Mouse (Mus musculus) stomach, postnatal 0 days (tissue): ENCODE measurements around the gene Prkag2. TPM values are rescaled to one million over a fixed set of nuclear protein-coding genes. Genes with fewer than 3 reads are reported as not detected.

Experiments
- ATAC-seq: fragments of 200-750 bp; cut with Nextera tagmentation; 2 replicates; pipeline ENCODE4 v1.8.0; 2017; ENCODE audit not compliant: low FRiP score, low TSS enrichment
- DNase-seq: peaks from one replicate; pipeline ENCODE4 v3.0.0-alpha.2; 2016; ENCODE audit warnings: low spot score
- H3K27ac ChIP-seq: fragments of 300-500 bp; sonication (generic); replicated peaks from 2 replicates; pipeline ENCODE4 v1.5.1; 2014; ENCODE audit warnings: mild to moderate bottlenecking, control low read depth
- H3K27me3 ChIP-seq: fragments of 300-500 bp; sonication (generic); 2 replicates; pipeline ENCODE4 v1.6.1; 2014; ENCODE audit warnings: low read length; ENCODE audit not compliant: control insufficient read depth, insufficient read depth
- H3K36me3 ChIP-seq: fragments of 300-500 bp; sonication (generic); 2 replicates; pipeline ENCODE4 v1.6.1; 2014; ENCODE audit warnings: low read length, mixed read lengths; ENCODE audit not compliant: control insufficient read depth, insufficient read depth
- H3K4me1 ChIP-seq: fragments of 300-500 bp; sonication (generic); replicated peaks from 2 replicates; pipeline ENCODE4 v1.6.1; 2014; ENCODE audit warnings: antibody characterized with exemption; ENCODE audit not compliant: control insufficient read depth, insufficient read depth
- H3K4me2 ChIP-seq: fragments of 300-500 bp; sonication (generic); replicated peaks from 2 replicates; pipeline ENCODE4 v1.6.1; 2014; ENCODE audit warnings: low read depth, mild to moderate bottlenecking, control low read depth, moderate library complexity
- H3K4me3 ChIP-seq: fragments of 300-500 bp; sonication (generic); 2 replicates; pipeline ENCODE4 v1.5.1; 2014; ENCODE audit warnings: low read depth, low read length, control low read depth
- H3K9ac ChIP-seq: fragments of 300-500 bp; sonication (generic); 2 replicates; pipeline ENCODE4 v1.6.1; 2014; ENCODE audit warnings: mild to moderate bottlenecking, low read length, control low read depth, mixed read lengths
- H3K9me3 ChIP-seq: fragments of 300-500 bp; sonication (generic); 2 replicates; pipeline ENCODE4 v1.6.1; 2016; ENCODE audit warnings: low read length; ENCODE audit not compliant: control insufficient read depth
- CTCF ChIP-seq: IDR thresholded peaks from 2 replicates; pipeline ENCODE4 v1.5.1; 2016; ENCODE audit warnings: antibody characterized with exemption, low read depth, mild to moderate bottlenecking, moderate library complexity
- EP300 ChIP-seq: optimal IDR thresholded peaks from 2 replicates; pipeline ENCODE3; 2016; ENCODE audit warnings: antibody characterized with exemption
- WGBS: fragments of 180-500 bp; shearing (Covaris S2); extraction: QIAGEN DNeasy Blood & Tissue Kit; methylation state at CpG from one replicate; pipeline ENCODE4 v1.1.7; 2014; 5-methylcytosine and 5-hydroxymethylcytosine counted together
- polyA plus RNA-seq: library from polyadenylated mRNA; unstranded; fragments of >200 nt; fragmentation: Nextera tagmentation; extraction: Ambion mirVana; gene quantifications from 2 replicates; pipeline ENCODE4 v1.2.1, GENCODE M21; 2015

The Prkag2 gene
- polyA plus RNA-seq, 1 experiment from 2014 or later, result 33.9 TPM

DNA sequence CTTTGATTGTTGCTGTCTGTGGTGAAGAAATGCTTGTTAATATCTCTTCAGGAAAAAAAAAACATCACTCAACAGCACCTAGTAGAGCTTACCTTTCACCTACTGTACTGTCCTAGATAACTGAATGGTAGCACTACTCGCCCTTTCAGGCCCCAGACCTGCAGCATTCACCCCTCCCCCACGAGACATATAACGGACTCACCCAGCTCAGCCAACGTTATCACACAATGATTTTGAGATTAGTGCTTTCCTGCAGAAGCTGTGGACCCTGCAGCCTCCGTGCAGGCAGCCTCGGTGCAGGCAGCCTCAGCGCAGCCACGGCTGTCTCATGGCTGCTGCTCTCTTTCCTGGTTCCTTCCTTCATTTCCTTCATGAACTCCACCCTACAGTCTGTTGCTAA, 164.0 kb downstream of the Prkag2 start:
- H3K27me3 ChIP-seq, result no peaks in the 10 kb centered on the region
- DNase-seq (no peak), ATAC-seq (no peak)
- no peak overlapping the region for H3K9ac ChIP-seq
- WGBS, result 60% methylated on average over 8 of the region's 8 CpGs
- no peak overlapping the region for H3K27ac ChIP-seq
- no peak overlapping the region for H3K4me3 ChIP-seq
- TF ChIP-seq CTCF (no peak), EP300 (no peak)
- no peaks in the 10 kb centered on the region for H3K36me3 ChIP-seq
- H3K4me1 ChIP-seq, result no peaks in the 10 kb centered on the region
- H3K4me2 ChIP-seq, result no peak overlapping the region
- no peaks in the 10 kb centered on the region for H3K9me3 ChIP-seq

DNA sequence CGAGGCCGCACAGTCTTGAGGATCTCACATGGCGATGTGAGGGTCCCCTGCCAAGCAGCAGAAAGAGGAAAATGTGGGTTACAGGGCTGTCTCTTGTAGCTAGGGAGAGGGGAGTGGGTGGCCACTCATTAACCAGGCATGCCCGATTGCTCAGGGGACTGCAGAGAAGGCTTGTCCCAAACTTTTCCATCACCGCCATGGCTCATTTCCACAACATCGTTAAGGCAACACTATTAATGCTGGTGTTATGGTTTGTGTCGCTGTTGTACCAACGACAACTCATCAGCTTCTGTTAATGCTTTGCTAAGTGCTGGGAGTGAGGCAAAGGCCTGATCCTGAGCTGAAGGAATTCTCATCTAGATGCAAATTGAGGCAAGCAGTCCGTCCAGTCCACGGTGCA, 165.0 kb downstream of the Prkag2 start:
- H3K9ac ChIP-seq, result no peak overlapping the region
- H3K27ac ChIP-seq, result no peak overlapping the region
- H3K4me1 ChIP-seq, result no peaks in the 10 kb centered on the region
- no peaks in the 10 kb centered on the region for H3K36me3 ChIP-seq
- no peak overlapping the region for H3K4me3 ChIP-seq
- TF ChIP-seq EP300 (no peak), CTCF (no peak)
- no peak for DNase-seq
- WGBS, result 84% methylated on average over 10 of the region's 10 CpGs
- H3K27me3 ChIP-seq, result no peaks in the 10 kb centered on the region
- no peak overlapping the region for H3K4me2 ChIP-seq
- no peaks in the 10 kb centered on the region for H3K9me3 ChIP-seq
- no peak for ATAC-seq

DNA sequence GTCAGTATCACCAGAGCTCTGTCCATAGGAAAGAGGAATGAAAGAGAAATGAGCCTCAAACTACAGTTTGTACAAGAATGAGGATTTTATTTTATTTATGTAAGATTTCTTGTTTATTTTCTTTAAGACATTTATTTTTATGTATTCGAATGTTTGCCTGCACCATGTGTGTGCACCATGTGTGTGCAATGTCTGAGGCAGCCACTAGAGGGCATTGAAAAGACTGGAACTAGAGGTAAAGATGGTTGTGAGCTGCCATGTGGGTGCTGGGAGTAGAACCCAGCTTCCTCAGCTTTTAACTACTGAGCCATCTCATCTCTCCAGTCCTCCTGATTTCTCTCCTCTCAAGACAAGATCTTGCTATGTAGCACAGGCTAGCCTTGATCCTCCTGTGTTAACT, 166.7 kb downstream of the Prkag2 start:
- TF ChIP-seq EP300 (no peak), CTCF (peak; percentile 38)
- Histone ChIP-seq H3K9me3 (no peaks in the 10 kb centered on the region), H3K27ac (no peak overlapping the region), H3K4me1 (no peaks in the 10 kb centered on the region), H3K4me3 (no peak overlapping the region), H3K4me2 (no peak overlapping the region), H3K36me3 (no peaks in the 10 kb centered on the region), H3K9ac (no peak overlapping the region), H3K27me3 (no peaks in the 10 kb centered on the region)
- no peak for ATAC-seq
- DNase-seq, result no peak
- WGBS, result 100% methylated on average over 1 of the region's 1 CpGs

DNA sequence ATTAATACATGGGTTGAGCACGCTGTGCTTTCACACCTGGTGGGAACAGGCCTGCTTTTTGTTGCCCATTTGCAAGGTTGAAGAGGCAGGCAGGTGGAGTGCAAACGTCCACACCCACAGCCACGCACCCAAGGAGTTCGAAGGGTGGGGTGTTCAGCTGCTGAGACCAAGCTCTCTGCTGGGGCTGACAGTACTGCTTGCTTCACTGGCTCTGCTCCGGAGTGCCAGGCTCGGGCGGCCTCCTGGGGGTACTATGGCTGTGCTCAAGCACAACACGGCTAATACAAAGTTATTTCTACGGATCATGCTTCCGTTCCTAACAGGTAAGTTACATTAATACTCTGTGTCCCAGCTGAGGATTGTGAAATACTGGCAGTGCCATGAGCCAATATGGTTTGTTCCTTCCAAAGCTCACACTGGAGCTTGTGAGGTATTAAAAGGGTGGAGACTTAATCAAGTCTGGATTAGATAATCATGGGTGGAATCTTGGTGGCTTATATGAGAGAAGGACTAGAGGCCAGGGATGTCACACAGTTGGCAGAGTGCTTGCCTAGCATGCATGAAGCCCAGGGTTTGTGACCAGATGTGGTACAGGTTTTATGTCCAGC, 168.8 kb downstream of the Prkag2 start:
- Histone ChIP-seq H3K9me3 (no peaks in the 10 kb centered on the region), H3K4me2 (no peak overlapping the region), H3K9ac (no peak overlapping the region), H3K27me3 (no peaks in the 10 kb centered on the region), H3K4me1 (no peaks in the 10 kb centered on the region), H3K36me3 (no peaks in the 10 kb centered on the region), H3K4me3 (no peak overlapping the region), H3K27ac (peak overlapping the region; percentile 45; the same call in 1 of the 2 replicates)
- peak; percentile 62 for DNase-seq
- no peak for TF ChIP-seq EP300
- TF ChIP-seq CTCF, result no peak
- WGBS, result 63% methylated on average over 10 of the region's 10 CpGs
- peak; percentile 62 for ATAC-seq

DNA sequence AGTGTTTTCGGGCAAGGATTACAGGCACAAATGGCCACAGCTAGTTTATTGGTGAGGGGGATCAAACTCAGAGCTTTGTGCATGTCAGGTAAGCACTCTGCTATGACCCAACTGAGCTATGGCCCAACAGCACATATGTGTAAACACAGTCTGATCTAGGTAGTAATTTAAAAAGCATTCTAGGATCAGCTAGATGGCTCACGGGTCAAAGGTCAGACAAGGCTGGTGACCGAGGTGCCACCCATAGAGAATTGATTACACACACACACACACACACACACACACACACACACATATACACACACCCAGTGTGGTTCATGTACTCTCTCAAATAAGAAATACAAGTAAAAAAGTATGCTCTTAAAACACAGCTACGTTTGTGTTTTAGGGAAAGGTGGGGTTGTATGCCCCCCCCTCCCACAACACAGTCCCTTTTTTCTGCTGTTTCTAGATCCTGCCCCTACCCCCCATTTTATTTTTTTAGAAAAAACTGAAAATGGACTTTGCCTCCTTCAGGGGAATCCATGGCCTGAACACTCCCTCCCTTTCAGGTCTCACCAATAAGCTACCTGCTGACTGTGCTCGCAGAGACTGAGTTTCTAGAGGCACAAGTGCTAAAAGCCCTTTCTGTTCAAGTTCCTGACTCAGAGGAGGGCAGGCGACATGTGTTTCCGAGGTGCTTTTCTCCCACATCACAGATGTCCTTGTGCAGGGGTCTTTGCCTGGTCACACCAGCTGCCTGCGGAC, 169.4 kb downstream of the Prkag2 start:
- Histone ChIP-seq H3K4me1 (no peaks in the 10 kb centered on the region), H3K36me3 (no peaks in the 10 kb centered on the region), H3K4me2 (no peak overlapping the region), H3K27me3 (no peaks in the 10 kb centered on the region), H3K9me3 (no peaks in the 10 kb centered on the region), H3K27ac (peak overlapping the region; percentile 45; the same call in 1 of the 2 replicates), H3K4me3 (no peak overlapping the region), H3K9ac (no peak overlapping the region)
- DNase-seq, result peak; percentile 32
- WGBS, result 69% methylated on average over 8 of the region's 8 CpGs
- ATAC-seq, result peak; percentile 57
- TF ChIP-seq EP300 (no peak), CTCF (no peak)

DNA sequence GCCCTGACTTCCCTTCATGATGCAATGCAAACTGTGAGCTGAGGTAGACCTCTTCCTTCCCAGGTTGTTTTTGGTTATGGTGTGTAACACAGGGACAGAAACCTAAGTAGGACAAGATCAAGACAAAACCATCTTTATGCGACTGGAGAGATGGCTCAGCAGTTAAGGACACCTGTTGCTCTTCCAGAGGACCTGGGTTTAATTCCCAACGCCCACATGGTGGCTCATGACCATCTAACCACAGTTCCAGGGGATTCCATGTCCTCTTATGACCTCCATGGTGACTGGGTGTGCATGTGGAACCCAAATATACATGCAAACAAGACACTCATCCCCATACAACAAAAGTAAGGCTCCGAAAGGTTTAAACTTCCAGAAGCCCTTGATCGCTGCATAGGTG, 171.6 kb downstream of the Prkag2 start:
- Histone ChIP-seq H3K27ac (no peak overlapping the region), H3K27me3 (no peaks in the 10 kb centered on the region), H3K4me2 (no peak overlapping the region), H3K36me3 (no peaks in the 10 kb centered on the region), H3K4me3 (no peak overlapping the region), H3K9ac (no peak overlapping the region), H3K4me1 (no peaks in the 10 kb centered on the region), H3K9me3 (no peaks in the 10 kb centered on the region)
- DNase-seq, result no peak
- ATAC-seq, result no peak
- no peak for TF ChIP-seq CTCF
- TF ChIP-seq EP300, result no peak
- WGBS, result 95% methylated on average over 4 of the region's 4 CpGs
